Mouse (Mus musculus) bone marrow macrophage, adult 2 months (primary cell): ENCODE data around the gene Nek10. TPM values are rescaled to one million over a fixed set of nuclear protein-coding genes. Genes with fewer than 3 reads are reported as not detected.

ENCODE experiments used
- H3K27ac ChIP-seq: 2 replicates; pipeline ENCODE4 v1.5.1; 2012; ENCODE audit warnings: low read depth, low read length; ENCODE audit not compliant: insufficient read depth
- H3K4me1 ChIP-seq: 2 replicates; pipeline ENCODE4 v1.6.1; 2012; ENCODE audit warnings: low read length; ENCODE audit not compliant: control insufficient read depth, insufficient read depth
- H3K4me3 ChIP-seq: 2 replicates; pipeline ENCODE4 v1.5.1; 2012; ENCODE audit warnings: mild to moderate bottlenecking, low read length, moderate library complexity; ENCODE audit not compliant: insufficient read depth
- CTCF ChIP-seq: IDR thresholded peaks from 2 replicates; pipeline ENCODE4 v1.5.1; 2012; ENCODE audit warnings: low read depth, mild to moderate bottlenecking, low read length, moderate library complexity
- POLR2A ChIP-seq: IDR thresholded peaks from 2 replicates; pipeline ENCODE4 v1.6.1; 2012; ENCODE audit warnings: mild to moderate bottlenecking, low read depth, low read length, borderline replicate concordance
- polyA plus RNA-seq: library from polyadenylated mRNA; stranded (reverse); fragments of >200 nt; gene quantifications from 2 replicates; pipeline ENCODE4 v1.2.4, GENCODE M21; 2012; ENCODE audit not compliant: missing spikeins, insufficient read depth, insufficient read length

Gene Nek10
- polyA plus RNA-seq, 1 experiment = 0.09 TPM

DNA sequence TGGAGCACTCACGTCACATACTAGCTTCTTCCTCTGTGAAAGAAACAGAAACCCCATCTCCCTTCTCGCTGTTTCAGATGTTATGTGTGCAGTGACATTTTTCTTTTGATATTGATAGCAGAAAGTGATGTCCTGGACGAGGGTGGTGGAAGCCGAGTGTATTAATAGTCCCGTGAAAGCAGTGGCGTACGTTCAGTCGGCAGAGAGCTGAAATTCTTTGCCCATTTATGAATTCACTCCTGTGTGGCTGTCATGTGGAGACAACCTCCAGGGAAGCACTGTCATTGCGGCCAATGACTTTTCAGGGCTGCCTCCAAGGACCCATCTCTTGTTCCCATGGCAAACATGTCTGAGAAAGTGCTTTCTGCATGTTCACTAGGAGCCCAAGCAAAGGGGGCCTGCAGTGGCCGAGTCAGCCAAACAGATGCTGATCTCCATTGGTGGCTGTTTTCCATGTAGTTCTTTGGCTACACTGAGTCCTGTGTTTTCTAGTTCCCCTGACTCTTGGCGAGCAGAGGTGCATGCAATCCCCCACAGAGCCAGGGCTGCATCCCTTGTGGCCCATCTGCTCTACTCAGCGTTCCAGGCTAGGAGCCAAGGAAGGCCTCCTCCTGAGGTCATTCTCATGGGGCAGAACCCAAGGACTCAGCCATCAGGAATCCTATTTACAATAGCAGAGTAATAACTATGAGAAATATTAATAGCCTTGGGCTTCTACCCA, 29.5 kb downstream of the Nek10 start:
- no peak overlapping the region for H3K27ac ChIP-seq
- TF ChIP-seq CTCF (no peak), POLR2A (no peak)

DNA sequence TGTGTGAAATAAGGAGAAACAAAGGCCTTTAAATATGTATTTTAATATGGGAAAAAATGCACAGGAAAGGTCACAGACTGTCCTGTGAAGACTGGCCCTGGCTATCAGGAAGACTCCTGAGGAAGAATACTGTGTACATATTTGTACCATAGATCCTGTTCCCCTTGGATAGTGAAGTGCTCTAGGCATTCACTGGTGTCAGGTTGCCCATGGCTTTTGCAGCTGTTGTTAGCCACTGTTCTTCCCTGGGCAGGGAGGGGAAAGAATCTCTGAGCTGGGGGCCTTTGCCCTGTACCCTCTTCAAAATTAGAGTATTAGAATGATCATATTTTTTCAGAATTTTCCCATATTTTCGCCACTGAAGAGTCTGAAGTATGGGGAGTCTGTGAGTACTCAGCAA, 30.3 kb downstream of the Nek10 start:
- Histone ChIP-seq H3K4me3 (no peak overlapping the region), H3K27ac (no peak overlapping the region), H3K4me1 (no peaks in the 10 kb centered on the region)
- TF ChIP-seq POLR2A = no peak
- no peak for TF ChIP-seq CTCF

More for the DNA sequence above, 29.5 kb downstream of the Nek10 start:
- Histone ChIP-seq H3K4me3 (no peak overlapping the region), H3K4me1 (no peaks in the 10 kb centered on the region)

DNA sequence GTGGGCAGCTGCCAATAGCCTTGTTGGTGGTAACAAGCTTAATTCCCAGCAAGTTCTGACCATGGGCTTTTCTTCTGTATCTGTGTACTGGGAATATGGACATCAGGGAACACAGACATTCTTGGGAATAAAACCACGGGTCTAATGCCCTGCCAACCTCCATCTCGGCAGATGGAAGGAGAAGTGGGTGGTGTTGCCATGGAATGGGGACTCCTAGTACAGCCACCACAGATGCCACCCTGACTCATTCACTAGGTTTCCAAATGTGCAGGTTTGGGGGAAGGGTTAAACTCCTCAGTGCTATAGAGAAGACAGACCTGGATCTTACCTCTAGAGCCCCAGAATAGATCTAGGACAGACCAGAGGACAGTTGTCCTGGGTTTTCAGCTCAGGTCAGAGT, 31.1 kb downstream of the Nek10 start:
- Histone ChIP-seq H3K4me1 (no peaks in the 10 kb centered on the region), H3K27ac (no peak overlapping the region), H3K4me3 (no peak overlapping the region)
- no peak for TF ChIP-seq POLR2A
- no peak for TF ChIP-seq CTCF

DNA sequence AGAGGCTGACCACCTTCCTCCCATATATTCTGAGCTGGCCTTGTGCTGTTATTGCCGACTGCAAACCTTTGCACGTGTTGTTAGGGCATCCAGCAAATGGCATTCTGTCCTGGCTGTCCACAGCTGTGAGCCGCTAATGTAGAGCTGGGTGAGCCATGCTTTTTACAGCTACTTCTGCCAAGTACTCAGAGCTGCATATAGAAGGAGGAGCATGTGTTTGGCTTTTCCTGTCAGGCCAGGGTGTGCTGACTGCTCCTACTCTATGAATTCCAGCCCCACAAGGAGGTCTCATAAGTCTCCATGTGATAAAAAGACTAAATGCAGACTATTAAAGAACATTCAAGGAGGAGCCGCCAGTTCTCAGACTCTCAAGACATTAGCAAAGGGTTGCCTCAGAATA, 34.4 kb downstream of the Nek10 start:
- no peak for TF ChIP-seq POLR2A
- TF ChIP-seq CTCF = no peak
- H3K4me3 ChIP-seq = no peak overlapping the region
- peaks cover 1% of the 10 kb centered on the region; the same call in 1 of the 2 replicates for H3K4me1 ChIP-seq
- H3K27ac ChIP-seq = no peak overlapping the region

DNA sequence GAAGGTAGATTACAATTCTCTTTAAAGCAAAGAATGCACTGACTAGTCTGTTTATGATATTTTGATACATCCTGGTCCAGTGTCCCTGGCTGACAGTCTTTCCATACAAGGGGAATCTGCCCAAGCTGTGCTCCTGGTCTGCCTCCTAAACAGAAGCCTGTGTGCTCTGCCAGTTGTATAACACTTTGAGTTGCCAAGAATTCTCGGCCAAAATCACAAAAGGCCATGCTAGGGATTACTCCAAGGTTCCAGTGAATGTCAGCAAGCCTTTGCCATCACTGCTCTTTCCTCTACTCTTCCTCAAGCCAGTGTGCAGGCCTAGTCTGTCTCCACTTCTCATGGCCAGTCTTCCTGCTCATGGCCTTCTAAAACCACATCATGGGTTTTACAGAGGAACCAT, 34.9 kb downstream of the Nek10 start:
- peaks cover 3% of the 10 kb centered on the region; the same call in 1 of the 2 replicates for H3K4me1 ChIP-seq
- TF ChIP-seq POLR2A = no peak
- no peak for TF ChIP-seq CTCF
- H3K27ac ChIP-seq = no peak overlapping the region
- H3K4me3 ChIP-seq = no peak overlapping the region

DNA sequence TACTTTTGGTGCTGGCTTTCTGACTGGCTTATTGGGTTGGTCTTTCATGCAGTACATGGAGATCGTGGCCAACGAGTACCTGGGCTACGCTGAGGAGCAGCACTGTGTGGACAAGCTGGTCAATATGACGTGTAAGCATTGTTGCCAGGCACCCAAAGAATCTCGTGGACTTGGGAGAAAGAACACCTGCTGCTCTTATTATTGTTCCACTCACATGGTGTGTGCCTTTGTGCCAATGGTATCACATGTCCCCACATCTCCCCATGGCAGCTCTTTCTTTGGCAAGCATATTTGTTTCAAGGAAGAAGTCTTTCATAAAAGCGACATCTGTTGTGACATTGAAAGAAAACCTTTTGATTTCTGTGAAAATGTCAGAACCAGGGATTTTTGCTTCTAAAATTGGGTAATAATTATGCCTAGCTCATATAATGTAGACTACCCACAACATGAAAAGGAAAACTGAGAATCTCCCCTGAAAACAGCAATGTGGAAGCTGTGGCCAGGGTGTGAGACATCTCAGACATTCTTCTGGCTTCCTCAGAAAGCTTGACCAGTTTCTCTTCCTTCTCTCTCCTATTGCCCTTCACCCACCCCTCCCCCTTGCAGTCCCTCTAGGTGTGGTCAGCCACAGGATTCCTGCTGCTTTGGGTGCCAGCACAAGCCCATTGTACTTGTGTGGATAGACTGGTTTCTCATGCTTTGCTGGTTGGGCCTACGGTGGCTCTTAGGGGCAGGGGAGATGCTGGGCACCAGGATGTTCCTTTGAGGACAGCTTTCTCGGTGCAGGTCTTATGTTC, 39.7 kb downstream of the Nek10 start:
- Histone ChIP-seq H3K27ac (no peak overlapping the region), H3K4me1 (peaks cover 3% of the 10 kb centered on the region; the same call in 1 of the 2 replicates), H3K4me3 (no peak overlapping the region)
- TF ChIP-seq CTCF = no peak
- no peak for TF ChIP-seq POLR2A

DNA sequence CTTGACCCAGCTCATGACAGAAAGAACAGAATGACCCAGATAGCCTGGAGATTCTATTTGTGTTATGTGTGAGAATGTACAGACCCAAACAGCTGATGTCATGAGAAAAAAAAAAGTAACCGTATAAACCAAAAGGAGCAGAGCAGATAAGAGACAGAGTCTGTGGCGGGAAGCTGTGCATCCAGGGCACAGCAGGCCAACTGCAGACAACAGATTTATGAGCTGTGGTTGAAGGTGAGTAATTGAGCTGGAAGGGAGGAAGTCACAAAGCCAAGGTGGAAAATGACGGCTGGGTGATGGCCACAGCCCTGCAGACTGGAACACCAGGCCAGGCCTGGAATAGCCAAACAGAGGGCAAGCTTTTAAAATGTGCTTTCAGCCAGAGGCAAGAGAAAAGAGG, 49.6 kb downstream of the Nek10 start:
- no peak for TF ChIP-seq CTCF
- TF ChIP-seq POLR2A = no peak
- Histone ChIP-seq H3K4me3 (no peak overlapping the region), H3K27ac (no peak overlapping the region), H3K4me1 (no peaks in the 10 kb centered on the region)

DNA sequence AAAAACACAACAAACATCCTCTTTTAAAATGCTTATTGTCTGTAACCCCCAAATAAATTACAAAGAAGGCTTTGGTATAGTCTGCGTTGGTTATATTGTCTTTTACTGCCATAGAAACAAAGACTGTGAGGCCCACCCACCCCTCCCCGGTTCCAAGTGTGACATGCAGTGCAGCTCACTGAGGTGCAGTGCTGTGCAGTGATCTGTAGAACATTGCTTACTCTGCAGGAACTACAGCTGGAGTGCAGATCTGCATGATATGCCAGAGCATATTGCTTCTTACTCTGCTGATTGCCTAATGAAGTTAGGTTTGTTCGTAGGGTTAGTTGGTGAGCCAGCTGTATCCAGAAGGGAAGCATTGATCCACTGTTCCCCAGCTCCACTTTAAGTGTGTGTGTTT, 57.1 kb downstream of the Nek10 start:
- no peak overlapping the region for H3K27ac ChIP-seq
- peaks cover 3% of the 10 kb centered on the region; the same call in 1 of the 2 replicates for H3K4me1 ChIP-seq
- TF ChIP-seq POLR2A (no peak), CTCF (no peak)
- no peak overlapping the region for H3K4me3 ChIP-seq

DNA sequence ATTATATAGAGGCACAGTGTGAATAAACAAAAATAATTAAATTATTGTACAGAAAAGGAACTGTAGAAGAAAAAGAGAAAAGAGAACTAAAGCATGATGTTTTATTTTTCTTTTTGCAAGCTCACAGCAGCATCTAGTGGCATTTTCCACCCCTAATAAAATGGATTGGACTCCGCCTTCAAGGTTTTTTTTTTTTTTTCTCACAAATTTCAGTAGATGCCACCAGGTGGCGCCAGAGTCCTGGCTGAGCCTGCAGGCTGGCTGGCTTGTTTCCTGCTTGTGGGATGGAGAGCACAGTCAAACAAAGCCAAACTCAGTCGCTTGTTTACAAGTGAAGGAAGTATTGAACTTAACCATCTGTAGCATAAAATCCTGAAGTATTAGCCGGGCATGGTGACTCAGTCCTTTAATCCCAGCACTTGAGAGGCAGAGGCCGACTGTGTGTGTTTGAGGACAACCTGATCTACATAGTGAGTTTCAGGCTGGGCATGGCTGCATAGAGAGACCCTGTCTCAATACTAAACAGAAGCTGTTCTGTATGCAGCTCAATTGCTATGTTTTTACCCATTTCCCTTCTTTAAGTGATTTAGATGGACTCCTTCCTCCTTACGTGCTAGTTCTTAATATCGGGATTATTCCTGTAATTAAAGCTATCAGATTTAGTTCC, 60.6 kb downstream of the Nek10 start:
- Histone ChIP-seq H3K4me1 (peaks cover 3% of the 10 kb centered on the region; the same call in 1 of the 2 replicates), H3K27ac (no peak overlapping the region), H3K4me3 (no peak overlapping the region)
- TF ChIP-seq CTCF = peak; percentile 92
- no peak for TF ChIP-seq POLR2A
